Mouse (Mus musculus) limb, embryonic 11.5 days (tissue): ENCODE measurements around the gene Akr1c14. TPM values are rescaled to one million over a fixed set of nuclear protein-coding genes. Genes with fewer than 3 reads are reported as not detected.

Source experiments
- ATAC-seq: fragments of 200-750 bp; cut with Nextera tagmentation; 2 replicates; pipeline ENCODE4 v1.8.0; 2017; ENCODE audit warnings: low read depth; ENCODE audit not compliant: insufficient number of reproducible peaks, low FRiP score, low TSS enrichment
- DNase-seq: peaks from one replicate; pipeline ENCODE4 v3.0.0-alpha.2; 2015; ENCODE audit warnings: low spot score
- H3K27ac ChIP-seq: fragments of 300-500 bp; sonication (generic); replicated peaks from 2 replicates; pipeline ENCODE4 v1.5.1; 2014; ENCODE audit warnings: low read depth, mild to moderate bottlenecking, low read length
- H3K27me3 ChIP-seq: fragments of 300-500 bp; sonication (generic); 2 replicates; pipeline ENCODE4 v1.6.1; 2014; ENCODE audit warnings: mild to moderate bottlenecking, low read length, mixed read lengths; ENCODE audit not compliant: control insufficient read depth, insufficient read depth
- H3K36me3 ChIP-seq: fragments of 300-500 bp; sonication (generic); 2 replicates; pipeline ENCODE4 v1.6.1; 2014; ENCODE audit warnings: mild to moderate bottlenecking, low read length, moderate library complexity, mixed read lengths; ENCODE audit not compliant: control insufficient read depth, insufficient read depth
- H3K4me1 ChIP-seq: fragments of 300-500 bp; sonication (generic); 2 replicates; pipeline ENCODE4 v1.6.1; 2014; ENCODE audit warnings: low read length, mixed read lengths; ENCODE audit not compliant: control insufficient read depth, insufficient read depth
- H3K4me2 ChIP-seq: fragments of 300-500 bp; sonication (generic); 2 replicates; pipeline ENCODE4 v1.6.1; 2014; ENCODE audit warnings: low read depth, mild to moderate bottlenecking, moderate library complexity; ENCODE audit not compliant: severe bottlenecking
- H3K4me3 ChIP-seq: fragments of 300-500 bp; sonication (generic); 2 replicates; pipeline ENCODE4 v1.5.1; 2014; ENCODE audit warnings: low read depth, low read length
- H3K9ac ChIP-seq: fragments of 300-500 bp; sonication (generic); 2 replicates; pipeline ENCODE4 v1.6.1; 2014; ENCODE audit warnings: mild to moderate bottlenecking, low read length
- H3K9me3 ChIP-seq: fragments of 300-500 bp; sonication (generic); 2 replicates; pipeline ENCODE4 v1.6.1; 2016; ENCODE audit warnings: low read length; ENCODE audit not compliant: control insufficient read depth
- WGBS: fragments of 180-500 bp; shearing (Covaris S2); extraction: QIAGEN DNeasy Blood & Tissue Kit; methylation state at CpG from one replicate; pipeline ENCODE4 v1.1.7; 2014; 5-methylcytosine and 5-hydroxymethylcytosine counted together
- polyA plus RNA-seq: library from polyadenylated mRNA; unstranded; fragments of >200 nt; fragmentation: Nextera tagmentation; extraction: Ambion mirVana; gene quantifications from 2 replicates; pipeline ENCODE4 v1.2.1, GENCODE M21; 2014

Gene Akr1c14
- polyA plus RNA-seq, 1 experiment from 2014 or later, result 0.16 TPM

- WGBS, result 39% methylated on average over 5 of the region's 5 CpGs
- no peak overlapping the region for H3K27ac ChIP-seq
- ATAC-seq, result no peak
Observed at GRCm38 (mm10) chr13:4129100-4129499, 80.3 kb downstream of the Akr1c14 start.

GRCm38 (mm10) chr13:4131317-4131716 is 82.5 kb downstream of the Akr1c14 start:
- no peak overlapping the region for H3K4me2 ChIP-seq
- ATAC-seq, result no peak
- 81% methylated on average over 1 of the region's 1 CpGs for WGBS

More at GRCm38 (mm10) chr13:4129100-4129499, 80.3 kb downstream of the Akr1c14 start:
- H3K36me3 ChIP-seq, result no peaks in the 10 kb centered on the region
- no peaks in the 10 kb centered on the region for H3K9me3 ChIP-seq
- H3K4me1 ChIP-seq, result no peaks in the 10 kb centered on the region
- peak; percentile 28 for DNase-seq
- no peak overlapping the region for H3K9ac ChIP-seq
- no peak overlapping the region for H3K4me3 ChIP-seq
- no peaks in the 10 kb centered on the region for H3K27me3 ChIP-seq
- H3K4me2 ChIP-seq, result no peak overlapping the region

GRCm38 (mm10) chr13:4131721-4132120 is 82.9 kb downstream of the Akr1c14 start:
- no peak overlapping the region for H3K27ac ChIP-seq
- H3K36me3 ChIP-seq, result no peaks in the 10 kb centered on the region
- no peaks in the 10 kb centered on the region for H3K27me3 ChIP-seq
- H3K4me3 ChIP-seq, result no peak overlapping the region
- ATAC-seq (no peak), DNase-seq (no peak)
- no peak overlapping the region for H3K4me2 ChIP-seq
- H3K4me1 ChIP-seq, result no peaks in the 10 kb centered on the region
- no peaks in the 10 kb centered on the region for H3K9me3 ChIP-seq
- WGBS, result 69% methylated on average over 3 of the region's 3 CpGs
- H3K9ac ChIP-seq, result no peak overlapping the region

More at GRCm38 (mm10) chr13:4131317-4131716, 82.5 kb downstream of the Akr1c14 start:
- no peak overlapping the region for H3K9ac ChIP-seq
- no peaks in the 10 kb centered on the region for H3K4me1 ChIP-seq
- H3K9me3 ChIP-seq, result no peaks in the 10 kb centered on the region
- no peak for DNase-seq
- no peaks in the 10 kb centered on the region for H3K36me3 ChIP-seq
- H3K27me3 ChIP-seq, result no peaks in the 10 kb centered on the region
- H3K27ac ChIP-seq, result no peak overlapping the region
- H3K4me3 ChIP-seq, result no peak overlapping the region

- 42% methylated on average over 2 of the region's 2 CpGs for WGBS
- ATAC-seq (no peak), DNase-seq (no peak)
- no peaks in the 10 kb centered on the region for H3K9me3 ChIP-seq
- H3K4me3 ChIP-seq, result no peak overlapping the region
- H3K4me2 ChIP-seq, result no peak overlapping the region
- H3K4me1 ChIP-seq, result no peaks in the 10 kb centered on the region
- H3K36me3 ChIP-seq, result no peaks in the 10 kb centered on the region
- H3K27ac ChIP-seq, result no peak overlapping the region
- no peaks in the 10 kb centered on the region for H3K27me3 ChIP-seq
- H3K9ac ChIP-seq, result no peak overlapping the region
Observed at GRCm38 (mm10) chr13:4133070-4133469, 84.3 kb downstream of the Akr1c14 start.

Other genes with a start within 250 kb of the Akr1c14 start
- gene Calml3, start 244.7 kb upstream of the Akr1c14 start, polyA plus RNA-seq, result 0.27 and 0.96 TPM in 2 replicates
- gene Calm4, start 211.3 kb upstream of the Akr1c14 start, polyA plus RNA-seq, result not detected in 2 replicates
- not detected in 2 replicates for gene Calm5, start 194.8 kb upstream of the Akr1c14 start, polyA plus RNA-seq
- gene Net1, start 130.8 kb upstream of the Akr1c14 start, polyA plus RNA-seq, result 95.9 and 101 TPM in 2 replicates
- gene Tubal3, start 130.7 kb upstream of the Akr1c14 start, polyA plus RNA-seq, result not detected in 2 replicates
- gene Ucn3, start 103.7 kb upstream of the Akr1c14 start, polyA plus RNA-seq, result not detected in 2 replicates
- not detected in 2 replicates for gene Akr1c18, start 101.6 kb downstream of the Akr1c14 start, polyA plus RNA-seq
- 0.65 and 1.2 TPM in 2 replicates for gene Akr1c13, start 142.1 kb downstream of the Akr1c14 start, polyA plus RNA-seq
- gene Akr1c19, start 179.7 kb downstream of the Akr1c14 start, polyA plus RNA-seq, result 0.27 and 0.28 TPM in 2 replicates
- 0.29 TPM in 1 of 2 replicates, not detected in the other for gene Akr1c12, start 230.4 kb downstream of the Akr1c14 start, polyA plus RNA-seq